Mouse (Mus musculus): ENCODE data around the gene Pgc. TPM values are rescaled to one million over a fixed set of nuclear protein-coding genes. Genes with fewer than 3 reads are reported as not detected.

The Pgc gene
- polyA plus RNA-seq, 1 experiment = 0.32 TPM

DNA sequence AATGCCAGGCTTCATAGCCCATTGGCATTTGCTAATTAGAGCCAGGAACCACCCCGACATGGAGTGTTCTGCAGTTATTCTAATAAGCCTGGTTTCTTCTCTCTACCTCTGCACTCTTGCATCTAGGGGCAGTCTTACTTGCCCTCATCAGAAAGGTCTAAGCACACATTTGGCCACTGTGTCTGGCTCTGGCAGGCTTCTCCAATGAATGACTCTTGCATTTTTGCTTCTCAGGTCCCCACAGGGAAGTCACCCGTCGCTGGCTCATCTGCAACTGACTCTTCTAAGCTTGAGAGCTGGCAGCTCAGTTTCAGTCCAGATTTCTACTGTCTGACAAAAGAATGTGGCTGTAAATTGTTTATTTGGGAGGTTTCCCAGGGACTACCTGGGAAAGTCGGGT lies 39.3 kb downstream of the Pgc start:
- Histone ChIP-seq H3K27me3 (ENCODE audit: control insufficient read depth, insufficient read depth, low read length) (no peaks in the 10 kb centered on the region), H3K36me3 (ENCODE audit: control insufficient read depth, insufficient read depth, low read length) (no peaks in the 10 kb centered on the region), H3K4me1 (ENCODE audit: control insufficient read depth, insufficient read depth, low read length) (peaks cover 6% of the 10 kb centered on the region), H3K4me3 (ENCODE audit: control insufficient read depth, low read depth, low read length) (no peak overlapping the region), H3K27ac (ENCODE audit: control insufficient read depth, insufficient read depth, low read depth, low read length) (no peak overlapping the region)
- TF ChIP-seq POLR2A (IDR thresholded peaks at IDR 0.05; ENCODE audit: control insufficient read depth, low read depth, low read length) (no peak), CTCF (IDR thresholded peaks at IDR 0.05; ENCODE audit: control insufficient read depth, insufficient read depth, insufficient replicate concordance, low read depth, low read length) (no peak)

DNA sequence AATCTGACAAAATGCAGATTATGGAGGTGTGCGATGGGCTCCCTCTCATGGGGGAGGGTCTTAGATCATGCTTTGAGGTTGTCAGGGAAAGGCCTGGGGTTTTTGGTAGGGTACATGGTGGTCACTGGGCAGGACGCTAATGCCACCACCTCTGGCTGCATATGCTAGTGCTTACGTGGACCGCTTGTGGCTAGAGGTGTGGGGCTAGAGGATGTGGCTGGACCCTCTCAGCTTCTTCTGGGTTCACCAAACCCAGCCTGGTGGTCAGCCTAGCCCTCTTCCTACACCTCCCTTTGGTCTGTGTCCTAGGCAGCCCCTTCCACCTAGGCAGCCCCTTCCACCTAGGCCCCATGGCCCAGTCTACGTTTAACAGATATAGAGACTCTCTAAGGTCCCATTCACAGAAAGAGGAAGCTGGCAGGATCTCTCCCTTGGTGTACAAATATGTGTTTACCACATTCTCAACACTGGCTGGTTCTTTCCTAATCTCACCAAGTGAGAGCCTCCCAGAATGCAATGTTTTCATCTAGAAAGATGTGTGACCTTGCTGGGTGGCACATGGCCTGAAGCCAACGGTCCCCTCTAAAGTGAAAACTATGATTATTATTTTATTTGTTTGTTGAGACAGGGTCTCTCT lies 39.9 kb downstream of the Pgc start:
- H3K4me1 ChIP-seq (ENCODE audit: control insufficient read depth, insufficient read depth, low read length) = peaks cover 6% of the 10 kb centered on the region
- H3K27ac ChIP-seq (ENCODE audit: control insufficient read depth, insufficient read depth, low read depth, low read length) = no peak overlapping the region
- H3K4me3 ChIP-seq (ENCODE audit: control insufficient read depth, low read depth, low read length) = no peak overlapping the region
- no peaks in the 10 kb centered on the region for H3K36me3 ChIP-seq (ENCODE audit: control insufficient read depth, insufficient read depth, low read length)
- TF ChIP-seq CTCF (IDR thresholded peaks at IDR 0.05; ENCODE audit: control insufficient read depth, insufficient read depth, insufficient replicate concordance, low read depth, low read length) (no peak), POLR2A (IDR thresholded peaks at IDR 0.05; ENCODE audit: control insufficient read depth, low read depth, low read length) (no peak)
- H3K27me3 ChIP-seq (ENCODE audit: control insufficient read depth, insufficient read depth, low read length) = no peaks in the 10 kb centered on the region

- H3K27ac ChIP-seq (ENCODE audit: control insufficient read depth, insufficient read depth, low read depth, low read length) = no peak overlapping the region
- no peak overlapping the region for H3K4me3 ChIP-seq (ENCODE audit: control insufficient read depth, low read depth, low read length)
- no peaks in the 10 kb centered on the region for H3K36me3 ChIP-seq (ENCODE audit: control insufficient read depth, insufficient read depth, low read length)
- H3K27me3 ChIP-seq (ENCODE audit: control insufficient read depth, insufficient read depth, low read length) = no peaks in the 10 kb centered on the region
- peaks cover 6% of the 10 kb centered on the region for H3K4me1 ChIP-seq (ENCODE audit: control insufficient read depth, insufficient read depth, low read length)
- TF ChIP-seq CTCF (IDR thresholded peaks at IDR 0.05; ENCODE audit: control insufficient read depth, insufficient read depth, insufficient replicate concordance, low read depth, low read length) (no peak), POLR2A (IDR thresholded peaks at IDR 0.05; ENCODE audit: control insufficient read depth, low read depth, low read length) (no peak)
These were observed 40.4 kb downstream of the Pgc start for GRCm38 (mm10) chr17:47767081-47767455.

DNA sequence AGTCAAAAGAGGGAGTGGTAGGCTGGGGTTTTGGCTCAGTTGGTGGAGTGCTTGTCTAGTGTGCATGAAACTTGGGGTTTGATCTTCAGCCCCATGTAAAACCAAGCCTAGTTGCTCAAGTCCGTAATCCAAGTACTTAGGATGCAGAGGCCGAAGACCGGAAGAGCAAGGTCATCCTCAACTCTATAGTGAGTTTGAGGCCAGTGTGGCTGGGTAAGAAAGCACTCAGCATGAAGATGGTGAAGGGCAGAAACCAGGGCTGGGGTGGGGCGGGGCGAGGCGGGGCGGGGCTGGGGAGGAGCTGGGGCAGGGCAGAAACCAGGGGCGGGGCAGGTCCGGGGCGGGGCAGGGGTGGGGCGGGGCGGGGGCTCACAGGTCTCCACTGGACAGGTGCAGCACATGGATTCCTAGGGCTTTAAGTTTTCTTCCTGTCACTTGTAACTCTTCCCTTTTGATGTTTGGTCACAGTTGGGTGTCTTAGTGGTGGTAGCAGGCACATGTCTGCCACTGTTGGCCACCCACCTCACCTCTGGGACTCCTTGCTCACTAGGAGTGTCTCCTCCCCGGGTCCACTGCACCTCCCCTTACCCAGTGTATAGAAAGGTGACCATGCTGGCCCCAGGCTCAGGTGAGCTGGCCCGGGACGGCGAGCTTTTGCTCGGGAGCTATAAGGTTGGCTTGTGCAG lies 41.0 kb downstream of the Pgc start:
- H3K4me1 ChIP-seq (ENCODE audit: control insufficient read depth, insufficient read depth, low read length) = peaks cover 6% of the 10 kb centered on the region
- H3K27ac ChIP-seq (ENCODE audit: control insufficient read depth, insufficient read depth, low read depth, low read length) = no peak overlapping the region
- no peaks in the 10 kb centered on the region for H3K27me3 ChIP-seq (ENCODE audit: control insufficient read depth, insufficient read depth, low read length)
- H3K36me3 ChIP-seq (ENCODE audit: control insufficient read depth, insufficient read depth, low read length) = no peaks in the 10 kb centered on the region
- no peak overlapping the region for H3K4me3 ChIP-seq (ENCODE audit: control insufficient read depth, low read depth, low read length)
- TF ChIP-seq CTCF (IDR thresholded peaks at IDR 0.05; ENCODE audit: control insufficient read depth, insufficient read depth, insufficient replicate concordance, low read depth, low read length) = no peak

- Histone ChIP-seq H3K4me1 (ENCODE audit: control insufficient read depth, insufficient read depth, low read length) (peaks cover 6% of the 10 kb centered on the region), H3K4me3 (ENCODE audit: control insufficient read depth, low read depth, low read length) (no peak overlapping the region)
- no peak for TF ChIP-seq CTCF (IDR thresholded peaks at IDR 0.05; ENCODE audit: control insufficient read depth, insufficient read depth, insufficient replicate concordance, low read depth, low read length)
- TF ChIP-seq POLR2A (IDR thresholded peaks at IDR 0.05; ENCODE audit: control insufficient read depth, low read depth, low read length) = no peak
These were observed 42.1 kb downstream of the Pgc start for GRCm38 (mm10) chr17:47768707-47769276.

DNA sequence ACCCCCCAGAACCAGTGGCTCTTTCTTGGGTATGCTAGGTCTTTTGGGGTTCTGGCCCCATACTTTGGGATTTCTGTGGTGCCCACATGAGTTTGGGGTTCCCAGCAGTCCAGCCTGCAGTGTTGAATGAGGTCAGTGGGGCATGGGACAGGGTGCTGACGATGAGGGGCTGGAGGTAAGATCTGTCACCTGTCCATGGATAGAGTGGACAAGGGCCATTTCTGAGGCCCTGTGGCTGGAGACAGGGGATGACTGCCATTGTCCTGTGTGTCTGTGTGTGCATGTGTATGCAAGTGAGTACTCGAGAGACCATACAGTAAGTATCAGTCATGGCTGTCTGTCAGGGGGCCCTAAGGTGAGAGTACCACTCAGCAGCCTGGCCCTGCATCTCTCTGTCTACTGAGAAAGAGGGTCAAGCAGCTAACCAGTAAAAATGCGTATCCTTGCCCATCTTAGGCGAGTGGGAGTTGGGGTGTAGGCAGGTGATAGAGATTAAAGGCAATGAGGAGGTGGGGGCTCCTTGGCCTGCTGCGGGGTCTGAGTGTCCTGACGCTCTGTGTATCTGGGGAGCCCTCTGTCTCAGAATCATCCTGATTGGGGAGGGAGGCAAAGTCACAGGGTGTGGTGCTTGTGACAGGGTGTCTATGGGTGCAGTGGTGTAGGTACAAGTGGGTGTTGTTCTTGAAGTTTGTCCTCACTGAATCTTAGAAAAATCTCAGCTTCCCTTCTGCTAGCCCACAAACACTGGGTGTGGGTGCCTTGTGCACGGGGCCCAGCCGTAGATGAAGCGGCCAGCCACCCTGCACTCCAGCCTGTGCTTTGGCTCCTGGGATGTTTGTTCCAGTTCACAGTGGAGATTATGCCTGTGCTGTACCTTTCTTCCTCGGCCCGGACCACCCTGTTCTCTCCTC lies 43.0 kb downstream of the Pgc start:
- Histone ChIP-seq H3K27me3 (ENCODE audit: control insufficient read depth, insufficient read depth, low read length) (no peaks in the 10 kb centered on the region), H3K4me3 (ENCODE audit: control insufficient read depth, low read depth, low read length) (no peak overlapping the region), H3K36me3 (ENCODE audit: control insufficient read depth, insufficient read depth, low read length) (no peaks in the 10 kb centered on the region), H3K27ac (ENCODE audit: control insufficient read depth, insufficient read depth, low read depth, low read length) (no peak overlapping the region), H3K4me1 (ENCODE audit: control insufficient read depth, insufficient read depth, low read length) (peaks cover 6% of the 10 kb centered on the region)
- TF ChIP-seq POLR2A (IDR thresholded peaks at IDR 0.05; ENCODE audit: control insufficient read depth, low read depth, low read length) (no peak), CTCF (IDR thresholded peaks at IDR 0.05; ENCODE audit: control insufficient read depth, insufficient read depth, insufficient replicate concordance, low read depth, low read length) (no peak)

More at GRCm38 (mm10) chr17:47768707-47769276, 42.1 kb downstream of the Pgc start:
- no peak overlapping the region for H3K27ac ChIP-seq (ENCODE audit: control insufficient read depth, insufficient read depth, low read depth, low read length)
- no peaks in the 10 kb centered on the region for H3K27me3 ChIP-seq (ENCODE audit: control insufficient read depth, insufficient read depth, low read length)
- H3K36me3 ChIP-seq (ENCODE audit: control insufficient read depth, insufficient read depth, low read length) = no peaks in the 10 kb centered on the region

GRCm38 (mm10) chr17:47773604-47774003 lies 47.0 kb downstream of the Pgc start:
- H3K4me3 ChIP-seq (ENCODE audit: control insufficient read depth, low read depth, low read length) = no peak overlapping the region
- no peaks in the 10 kb centered on the region for H3K36me3 ChIP-seq (ENCODE audit: control insufficient read depth, insufficient read depth, low read length)
- peaks cover under 1% of the 10 kb centered on the region; the same call in 1 of the 2 replicates for H3K4me1 ChIP-seq (ENCODE audit: control insufficient read depth, insufficient read depth, low read length)
- no peaks in the 10 kb centered on the region for H3K27me3 ChIP-seq (ENCODE audit: control insufficient read depth, insufficient read depth, low read length)
- no peak for TF ChIP-seq POLR2A (IDR thresholded peaks at IDR 0.05; ENCODE audit: control insufficient read depth, low read depth, low read length)
- no peak for TF ChIP-seq CTCF (IDR thresholded peaks at IDR 0.05; ENCODE audit: control insufficient read depth, insufficient read depth, insufficient replicate concordance, low read depth, low read length)
- no peak overlapping the region for H3K27ac ChIP-seq (ENCODE audit: control insufficient read depth, insufficient read depth, low read depth, low read length)
